Mouse (Mus musculus): ENCODE data around the gene Lrrc10.

DNA sequence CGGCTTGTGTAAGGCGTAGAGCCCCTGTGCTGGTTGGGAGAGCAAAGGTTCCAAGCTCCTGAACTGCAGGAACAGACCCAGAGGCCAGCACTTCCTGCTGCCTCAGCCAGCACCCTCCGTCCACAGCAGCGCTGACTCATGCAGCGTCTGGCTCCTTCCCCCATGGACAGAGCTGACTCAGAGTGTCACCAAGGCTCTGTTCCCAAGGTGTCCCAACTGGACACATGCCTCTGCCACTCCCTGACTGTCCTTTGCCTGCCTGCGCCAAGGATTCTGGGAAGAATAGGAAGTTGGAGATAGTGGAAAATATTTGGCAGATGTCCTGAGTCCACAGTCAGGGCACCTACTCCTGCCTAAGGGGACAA, 48.9 kb upstream of the Lrrc10 start:
- TF ChIP-seq CTCF (IDR thresholded peaks at IDR 0.05; ENCODE audit: low read depth, low read length) (no peak), POLR2A (IDR thresholded peaks at IDR 0.05; ENCODE audit: borderline replicate concordance, low read depth, low read length) (no peak)

Data from bone marrow macrophage, adult 2 months (primary cell).